Mouse (Mus musculus): Measurements from ENCODE around the gene Crhr1. TPM values are rescaled to one million over a fixed set of nuclear protein-coding genes. Genes with fewer than 3 reads are reported as not detected.

Gene Crhr1
- 0.04 TPM in 1 of 2 replicates, not detected in the other for polyA plus RNA-seq (2012; rRNA removed)

DNA sequence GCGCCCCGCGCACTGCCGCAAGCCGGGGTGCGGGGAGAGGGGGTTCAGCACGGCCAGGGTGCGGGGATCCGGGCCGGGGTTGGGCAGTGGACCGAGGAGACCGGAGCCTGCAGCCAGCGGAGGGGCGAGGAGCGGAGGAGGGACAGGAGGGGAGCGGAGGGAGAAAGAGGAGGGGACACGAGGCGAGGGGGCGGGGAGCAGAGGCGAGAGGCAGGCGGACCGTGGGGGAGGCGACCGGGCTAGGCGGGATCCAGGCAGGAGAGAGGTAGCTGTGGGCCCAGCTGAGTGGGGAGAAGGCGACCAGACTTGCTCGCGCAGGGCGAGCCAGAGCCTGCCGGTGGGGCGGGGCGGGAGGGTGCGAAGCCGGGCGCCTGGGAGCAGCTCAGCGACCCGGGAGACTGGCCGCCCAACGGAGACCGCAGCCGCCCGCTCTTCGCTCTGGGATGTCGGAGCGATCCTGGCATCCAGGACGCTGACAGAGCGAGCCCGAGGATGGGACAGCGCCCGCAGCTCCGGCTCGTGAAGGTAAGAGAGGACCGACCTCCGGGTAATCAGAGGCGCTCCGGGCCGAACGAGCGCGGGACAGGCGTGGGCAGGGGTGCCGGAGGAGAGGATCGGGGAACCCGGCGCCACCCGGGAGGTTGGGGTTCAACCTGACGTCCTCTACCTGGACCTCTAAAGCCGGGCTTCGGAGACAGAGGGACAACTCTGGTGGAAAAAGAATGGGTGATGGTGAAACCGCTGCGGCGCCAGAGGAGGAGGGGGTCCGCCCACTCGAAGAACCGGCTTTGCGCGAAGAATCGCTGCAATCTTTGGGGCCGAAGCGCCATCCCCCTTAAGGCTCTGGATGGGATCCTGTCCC, at the start of gene Crhr1:
Crhr1 (plus strand) TSS at position 276 of the 862 bp plus-strand sequence.

DNA sequence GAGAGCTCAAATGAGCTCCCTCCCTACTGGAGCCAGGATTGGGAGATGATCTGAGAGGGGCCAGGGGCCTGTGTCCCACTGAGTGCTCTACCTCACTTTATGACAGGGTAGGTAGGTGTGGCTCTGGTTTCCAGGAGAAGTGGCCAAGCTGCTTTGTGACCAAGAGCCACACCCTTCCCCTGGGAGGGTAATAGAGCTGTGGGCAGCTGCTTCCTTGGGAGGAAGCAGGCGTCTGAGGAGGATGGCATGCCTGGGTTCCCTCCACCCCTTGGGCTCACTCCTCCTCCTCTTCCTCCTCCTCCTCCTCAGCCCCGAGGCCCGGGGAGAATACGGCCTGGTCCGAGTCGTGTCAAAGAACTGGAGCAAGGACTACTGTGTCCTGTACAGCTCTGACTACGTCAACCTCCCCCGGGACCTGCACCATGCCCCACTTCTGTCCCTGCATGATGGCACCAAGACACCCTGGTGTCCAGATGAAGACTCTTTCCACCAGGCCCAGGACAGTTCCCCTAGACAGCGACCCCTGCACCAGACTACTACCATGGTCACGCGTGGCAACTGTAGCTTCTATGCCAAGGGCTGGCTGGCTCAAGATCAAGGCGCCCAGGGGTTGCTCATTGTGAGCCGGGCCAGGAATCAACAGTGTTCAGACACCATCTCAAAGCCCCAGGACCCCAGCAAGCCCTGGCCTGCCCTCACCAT, 53.6 kb downstream of the Crhr1 start, which contains the start of gene Sppl2c:
Sppl2c (plus strand) TSS at position 193 of the 702 bp plus-strand sequence.

Other genes with a start within 250 kb of the Crhr1 start
- gene Nsf, start 178.8 kb upstream of the Crhr1 start, polyA plus RNA-seq (2012; rRNA removed), result 14.0 and 15.4 TPM in 2 replicates
- 1.8 and 2.0 TPM in 2 replicates for gene Arf2, start 166.1 kb upstream of the Crhr1 start, polyA plus RNA-seq (2012; rRNA removed)
- gene Sppl2c, start 53.5 kb downstream of the Crhr1 start, polyA plus RNA-seq (2012; rRNA removed), result not detected in 2 replicates
- gene Mapt, start 98.5 kb downstream of the Crhr1 start, polyA plus RNA-seq (2012; rRNA removed), result 0.69 and 0.87 TPM in 2 replicates

Measured in stomach, adult 2 months (tissue).